Mouse (Mus musculus): ENCODE measurements at regions not wholly inside any gene's neighbourhood (a gene's known extent, or its start where the extent isn't known, plus 50 kb on each side); places are given as distances from the start of the nearest gene placed in this dataset.

DNA sequence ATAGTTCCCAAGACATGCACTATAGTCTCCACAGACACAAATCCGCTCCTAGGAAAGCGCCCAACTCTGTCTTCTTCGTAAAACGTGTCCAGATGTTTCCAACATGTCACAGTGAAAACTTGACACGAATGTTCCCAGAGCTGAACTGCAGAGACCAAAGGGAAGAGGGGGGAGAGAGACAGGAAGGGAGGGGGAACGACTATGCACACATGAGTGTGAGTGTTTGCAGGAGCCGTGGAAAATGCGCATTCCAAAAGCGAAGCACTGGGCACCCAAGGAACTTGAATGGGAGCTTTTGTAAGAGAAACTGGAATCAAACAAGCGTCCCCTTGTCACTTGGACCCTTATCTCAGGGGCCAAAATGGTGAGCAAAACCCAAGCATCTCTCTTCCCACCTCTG lies 202.8 kb downstream of the Tm2d1 start:
- TF ChIP-seq POLR2A (IDR thresholded peaks at IDR 0.05; ENCODE audit: control insufficient read depth in 1 of 2, insufficient read depth in 1 of 2, low read depth in 1 of 2, low read length in 2 of 2, poor library complexity in 1 of 2) (no peak), HCFC1 (IDR thresholded peaks at IDR 0.05; ENCODE audit: low read depth, low read length) (no peak), MAZ (IDR thresholded peaks at IDR 0.05; ENCODE audit: low read depth, low read length) (no peak), CTCF (IDR thresholded peaks at IDR 0.05 in 2 of 3, conservative IDR thresholded peaks at IDR 0.05 in 1 of 3; ENCODE audit: control insufficient read depth in 1 of 3, insufficient read depth in 1 of 3, low read depth in 2 of 3, low read length in 3 of 3, poor library complexity in 1 of 3, severe bottlenecking in 1 of 3) (no peak), RCOR1 (IDR thresholded peaks at IDR 0.05; ENCODE audit: low read depth, low read length) (no peak), E2F4 (IDR thresholded peaks at IDR 0.05; ENCODE audit: borderline replicate concordance, low read depth, low read length) (no peak), SMC3 (IDR thresholded peaks at IDR 0.05; ENCODE audit: low read depth, low read length) (no peak), NRF1 (IDR thresholded peaks at IDR 0.05; ENCODE audit: insufficient read depth, low read depth, low read length, poor library complexity, severe bottlenecking) (no peak), GABPA (IDR thresholded peaks at IDR 0.05; ENCODE audit: low read depth, low read length) (no peak), EP300 (IDR thresholded peaks at IDR 0.05; ENCODE audit: low read depth in 1 of 2, low read length in 2 of 2) (no peak), TCF12 (IDR thresholded peaks at IDR 0.05; ENCODE audit: low read depth, low read length) (no peak)

Measured in MEL (cell line).